Mouse (Mus musculus): ENCODE measurements around the gene Noct.

Noct gene

DNA sequence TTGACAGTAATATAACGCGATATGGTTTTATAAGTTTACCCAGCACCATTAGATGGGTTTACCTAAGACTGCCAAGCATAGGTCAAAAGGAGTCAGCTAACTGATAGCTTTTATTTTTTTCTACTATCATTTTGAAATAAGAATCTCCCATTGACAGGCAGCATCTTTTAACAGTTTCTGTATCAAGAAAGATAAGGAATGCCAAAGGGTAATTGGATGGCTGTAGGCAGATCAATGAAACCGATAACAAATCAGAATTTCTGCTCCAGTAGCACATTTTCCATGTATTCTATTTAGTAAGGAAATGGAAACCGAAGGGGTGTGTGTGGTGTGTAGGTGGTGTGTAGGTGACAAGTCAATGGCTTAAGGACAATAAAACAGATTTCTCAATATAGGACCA lies 54.2 kb downstream of the Noct start:
- no peak for DNase-seq

- DNase-seq = no peak
These were observed 57.5 kb downstream of the Noct start for GRCm38 (mm10) chr3:51281727-51282126.

GRCm38 (mm10) chr3:51284375-51284774 lies 60.1 kb downstream of the Noct start:
- DNase-seq = no peak

DNA sequence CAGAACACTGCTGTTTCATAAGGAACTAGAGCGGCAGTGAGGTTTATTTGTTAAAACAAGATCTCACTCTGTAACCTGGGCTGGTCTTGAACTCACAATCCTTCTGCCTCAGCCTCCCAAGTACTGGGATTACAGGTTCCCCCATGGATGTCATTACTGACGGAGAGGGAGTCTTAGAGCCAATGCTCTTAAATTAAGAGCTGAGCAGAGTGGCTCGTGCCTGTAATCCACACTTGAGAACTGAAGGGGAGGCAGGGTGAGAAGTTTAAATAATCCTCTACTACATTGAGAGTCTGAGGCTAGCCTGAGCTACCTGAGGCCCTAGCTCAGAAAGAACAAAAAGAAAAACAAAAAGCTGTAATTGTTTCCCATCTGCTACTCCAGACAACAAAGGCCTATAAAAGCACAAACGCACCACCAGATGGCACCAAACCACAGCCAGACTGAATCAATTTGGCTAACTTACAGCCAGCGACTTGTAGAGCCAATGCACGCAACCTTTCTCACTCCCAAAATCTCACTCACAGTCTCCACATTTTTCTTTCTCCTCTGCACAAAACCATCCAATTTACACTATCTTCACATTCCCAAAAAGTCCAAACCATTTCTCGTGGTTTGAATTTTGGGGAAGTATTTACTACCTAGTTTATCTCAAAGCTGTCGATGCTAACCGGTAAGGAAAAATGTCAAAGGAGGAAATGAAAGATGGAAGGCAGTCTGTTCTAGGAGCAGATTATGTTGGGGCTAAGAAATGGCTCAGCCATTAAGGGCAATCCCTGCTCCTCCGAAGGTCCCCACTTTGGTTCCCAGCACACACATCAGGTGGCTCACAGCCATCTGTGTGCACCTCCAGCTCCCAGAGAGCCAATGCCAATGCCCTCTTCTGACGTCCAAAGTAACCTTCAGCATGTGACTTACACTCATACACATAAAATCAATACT lies 64.9 kb downstream of the Noct start:
- DNase-seq = peak; percentile 86

- DNase-seq = no peak
These were observed 70.0 kb downstream of the Noct start for GRCm38 (mm10) chr3:51294251-51294650.

DNA sequence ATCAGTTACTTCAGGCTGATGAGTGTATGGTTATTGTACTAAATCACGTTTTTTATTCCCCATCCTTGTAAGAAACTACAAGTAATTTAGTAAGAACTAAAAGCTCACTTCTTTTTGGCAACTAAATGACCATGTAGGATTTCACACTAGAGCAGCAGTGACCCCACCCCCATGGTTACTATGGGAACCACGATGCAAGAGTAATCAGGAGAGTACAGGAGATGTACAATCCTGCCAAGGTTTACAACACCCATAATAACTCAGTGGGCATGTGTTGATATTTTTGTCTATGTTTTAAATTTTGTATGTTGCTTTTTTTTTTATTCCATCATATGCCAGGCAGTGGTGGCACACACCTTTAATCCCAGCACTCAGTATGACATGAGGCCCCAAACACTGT lies 71.0 kb downstream of the Noct start:
- no peak for DNase-seq

DNA sequence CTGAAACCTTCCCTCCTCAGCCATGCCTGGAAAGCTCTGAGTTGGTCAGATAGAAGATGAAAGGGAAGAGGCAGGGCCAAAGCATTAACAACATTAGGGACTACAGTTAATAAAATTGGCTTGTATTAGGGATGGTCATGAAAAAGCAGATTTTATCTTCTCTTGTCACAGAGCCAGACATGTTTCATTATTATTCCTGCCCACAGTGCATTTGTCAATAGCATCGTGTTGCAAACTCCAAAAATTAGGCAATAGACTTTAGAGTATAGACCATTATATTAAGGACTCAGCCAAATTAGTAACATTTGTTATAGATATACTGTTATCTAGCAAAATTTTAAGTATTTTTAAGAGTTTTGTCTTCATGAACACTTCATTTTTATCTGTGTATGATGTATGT lies 72.5 kb downstream of the Noct start:
- no peak for DNase-seq
